Mouse (Mus musculus): ENCODE results near the gene Serpinb1b.

The Serpinb1b gene

DNA sequence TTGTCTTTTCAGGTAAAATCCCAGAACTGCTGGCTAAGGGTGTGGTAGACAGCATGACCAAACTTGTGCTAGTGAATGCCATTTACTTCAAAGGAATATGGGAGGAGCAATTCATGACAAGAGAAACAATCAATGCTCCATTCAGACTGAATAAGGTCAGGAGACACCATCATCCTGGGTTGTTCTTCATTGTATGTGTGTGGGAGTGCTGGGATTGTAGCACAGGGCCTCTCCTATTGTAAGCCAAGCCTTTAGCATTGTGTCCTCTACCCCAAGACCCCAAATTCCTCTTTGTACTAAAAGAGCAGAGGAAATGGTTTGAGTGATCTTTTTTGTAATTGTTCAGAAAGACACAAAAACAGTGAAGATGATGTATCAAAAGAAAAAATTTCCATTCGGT lies 12.9 kb downstream of the Serpinb1b start:
- DNase-seq (ENCODE audit: low spot score), result no peak

DNA sequence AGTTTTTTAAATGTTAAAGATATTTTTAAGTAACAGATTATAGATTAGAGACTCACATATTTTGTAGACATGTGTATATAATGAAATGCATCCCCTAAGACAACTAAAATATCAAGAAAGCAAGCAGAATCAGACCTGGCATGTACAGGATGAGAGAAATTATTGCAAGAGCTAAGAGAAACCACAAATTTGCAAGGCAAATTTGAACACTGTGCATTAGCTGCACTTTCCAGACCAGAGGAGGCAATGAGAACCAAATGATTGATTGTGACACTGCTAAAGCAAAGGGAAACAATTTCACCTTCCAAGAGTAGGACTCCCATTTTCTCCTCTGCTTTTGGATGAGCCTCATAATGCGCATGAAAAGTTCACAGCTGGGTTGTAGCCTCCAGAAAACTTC lies 17.2 kb downstream of the Serpinb1b start:
- DNase-seq (ENCODE audit: low spot score), result no peak

DNA sequence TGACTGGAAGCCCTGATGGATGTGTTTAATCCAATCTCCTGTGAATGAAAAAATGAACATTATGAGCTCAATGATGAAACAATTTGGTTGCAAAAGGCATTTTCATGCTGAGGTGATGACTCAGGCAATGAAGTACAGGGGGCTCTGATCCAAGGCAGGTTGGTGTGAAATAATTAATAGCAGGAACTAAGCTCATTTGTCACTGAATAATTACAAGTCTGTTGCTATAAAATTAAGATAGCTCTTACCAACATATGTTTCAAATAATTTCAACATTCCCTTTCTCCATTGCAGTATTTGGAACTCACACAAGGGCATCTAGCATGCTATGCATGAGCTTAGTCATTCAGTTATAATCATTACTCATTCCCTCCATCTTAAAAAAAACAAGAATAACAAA lies 27.3 kb downstream of the Serpinb1b start:
- DNase-seq (ENCODE audit: low spot score), result no peak

DNA sequence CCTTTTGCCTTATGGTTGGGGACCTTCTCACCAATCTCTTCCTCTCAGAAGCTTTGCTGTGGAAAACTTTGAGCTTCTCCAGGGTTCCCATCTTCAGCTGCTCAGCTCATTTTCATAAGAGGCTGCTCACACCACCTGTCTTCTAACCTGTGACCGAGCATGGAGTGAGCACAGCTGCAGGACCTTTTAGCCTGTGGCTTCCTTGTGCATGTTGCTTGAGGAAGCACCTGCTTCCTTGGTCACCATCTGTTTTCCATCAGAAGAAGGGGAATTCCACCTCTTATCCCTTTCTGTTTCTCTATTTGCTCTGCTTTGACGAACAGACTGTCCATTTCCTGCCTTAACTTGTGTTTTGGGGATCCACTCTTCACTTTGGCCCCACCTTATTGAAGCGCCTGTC lies 34.7 kb downstream of the Serpinb1b start:
- DNase-seq (ENCODE audit: low spot score), result no peak

DNA sequence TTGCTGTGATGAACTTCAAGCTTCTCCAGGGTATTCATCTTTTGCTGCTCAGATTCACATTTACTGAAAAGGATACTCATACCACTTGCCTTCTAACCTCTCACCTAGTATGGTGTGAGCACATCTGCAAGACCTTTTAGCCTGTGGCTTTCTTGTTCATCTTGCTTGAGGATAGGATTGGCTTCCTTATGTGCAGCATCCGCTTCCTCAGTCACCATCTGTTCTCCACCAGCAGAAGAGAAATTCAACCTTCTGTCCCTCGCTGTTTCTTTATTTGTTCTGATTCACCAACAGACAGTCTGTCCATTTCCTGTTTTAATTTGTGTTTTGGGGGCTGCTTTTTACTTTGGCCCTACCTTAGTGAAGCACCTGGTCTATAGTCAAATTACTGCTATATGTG lies 59.3 kb downstream of the Serpinb1b start:
- no peak for DNase-seq (ENCODE audit: low spot score)

DNA sequence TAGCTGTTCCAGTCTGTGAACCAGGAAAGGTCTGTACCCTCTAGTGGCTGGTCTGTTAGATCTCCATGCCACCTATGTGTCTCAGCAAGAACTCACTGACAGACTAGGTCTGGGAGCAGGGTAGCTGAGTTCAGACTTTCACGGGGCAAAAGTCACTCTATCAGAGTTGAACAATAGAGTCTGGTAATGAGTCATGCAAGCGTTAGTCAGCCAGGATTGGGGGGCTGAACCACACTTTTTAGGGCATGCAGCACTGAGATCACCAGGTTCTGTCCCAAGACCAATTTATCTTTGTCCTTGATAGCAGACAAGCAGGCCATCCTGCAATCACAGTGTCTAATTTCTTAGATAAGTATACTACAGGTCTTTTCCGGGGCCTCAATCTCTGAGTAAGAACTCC lies 63.1 kb downstream of the Serpinb1b start:
- no peak for DNase-seq (ENCODE audit: low spot score)

Data from T-cell, adult 2 months (primary cell).